Mouse (Mus musculus): ENCODE data around the gene AA986860. TPM values are rescaled to one million over a fixed set of nuclear protein-coding genes. Genes with fewer than 3 reads are reported as not detected.

Gene AA986860
- polyA plus RNA-seq, 1 experiment from 2014 or later = 0.71 TPM

GRCm38 (mm10) chr1:130738551-130739106 lies 6.9 kb downstream of the AA986860 start:
- Histone ChIP-seq H3K4me2 (replicated peaks) (no peak overlapping the region), H3K27me3 (no peaks in the 10 kb centered on the region), H3K9ac (replicated peaks) (no peak overlapping the region), H3K36me3 (no peaks in the 10 kb centered on the region), H3K27ac (no peak overlapping the region), H3K9me3 (no peaks in the 10 kb centered on the region), H3K4me3 (replicated peaks) (no peak overlapping the region), H3K4me1 (replicated peaks) (0 out of 2 replicates have a peak, but pooled peaks cover 3% of the 10 kb centered on the region)
- no peak for ATAC-seq
- WGBS = 90% methylated on average over 3 of the region's 3 CpGs

GRCm38 (mm10) chr1:130739636-130740035 lies 7.9 kb downstream of the AA986860 start:
- ATAC-seq = no peak
- H3K9me3 ChIP-seq = no peaks in the 10 kb centered on the region
- no peak overlapping the region for H3K4me3 ChIP-seq (replicated peaks)
- H3K4me1 ChIP-seq (replicated peaks) = 0 out of 2 replicates have a peak, but pooled peaks cover 3% of the 10 kb centered on the region
- H3K9ac ChIP-seq (replicated peaks) = no peak overlapping the region
- H3K36me3 ChIP-seq = no peaks in the 10 kb centered on the region
- no peaks in the 10 kb centered on the region for H3K27me3 ChIP-seq
- WGBS = 76% methylated on average over 3 of the region's 3 CpGs
- no peak overlapping the region for H3K4me2 ChIP-seq (replicated peaks)
- no peak overlapping the region for H3K27ac ChIP-seq

- no peak for ATAC-seq
- 79% methylated on average over 4 of the region's 4 CpGs for WGBS
- Histone ChIP-seq H3K9me3 (no peaks in the 10 kb centered on the region), H3K4me1 (replicated peaks) (0 out of 2 replicates have a peak, but pooled peaks cover 3% of the 10 kb centered on the region), H3K4me3 (replicated peaks) (no peak overlapping the region), H3K9ac (replicated peaks) (no peak overlapping the region), H3K27ac (no peak overlapping the region), H3K4me2 (replicated peaks) (no peak overlapping the region), H3K36me3 (no peaks in the 10 kb centered on the region), H3K27me3 (no peaks in the 10 kb centered on the region)
Measured at GRCm38 (mm10) chr1:130740227-130740648, 8.5 kb downstream of the AA986860 start.

GRCm38 (mm10) chr1:130740781-130741720 lies 9.3 kb downstream of the AA986860 start:
- 65% methylated on average over 15 of the region's 15 CpGs for WGBS
- H3K9me3 ChIP-seq = no peaks in the 10 kb centered on the region
- no peaks in the 10 kb centered on the region for H3K27me3 ChIP-seq
- H3K4me2 ChIP-seq (replicated peaks) = no peak overlapping the region
- H3K27ac ChIP-seq = no peak overlapping the region
- no peaks in the 10 kb centered on the region for H3K36me3 ChIP-seq
- no peak for ATAC-seq
- H3K9ac ChIP-seq (replicated peaks) = no peak overlapping the region
- no peak overlapping the region for H3K4me3 ChIP-seq (replicated peaks)
- H3K4me1 ChIP-seq (replicated peaks) = 0 out of 2 replicates have a peak, but pooled peaks cover 3% of the 10 kb centered on the region

- no peak for ATAC-seq
- no peaks in the 10 kb centered on the region for H3K27me3 ChIP-seq
- WGBS = 81% methylated on average over 7 of the region's 7 CpGs
Measured at GRCm38 (mm10) chr1:130742201-130742600, 10.4 kb downstream of the AA986860 start.

GRCm38 (mm10) chr1:130743775-130744174 lies 12.0 kb downstream of the AA986860 start:
- no peak overlapping the region for H3K4me3 ChIP-seq (replicated peaks)
- WGBS = 100% methylated on average over 1 of the region's 1 CpGs
- H3K9ac ChIP-seq (replicated peaks) = no peak overlapping the region
- no peaks in the 10 kb centered on the region for H3K4me1 ChIP-seq (replicated peaks)
- no peaks in the 10 kb centered on the region for H3K36me3 ChIP-seq
- no peaks in the 10 kb centered on the region for H3K27me3 ChIP-seq
- H3K4me2 ChIP-seq (replicated peaks) = no peak overlapping the region
- no peak overlapping the region for H3K27ac ChIP-seq
- H3K9me3 ChIP-seq = no peaks in the 10 kb centered on the region
- no peak for ATAC-seq

More at GRCm38 (mm10) chr1:130742201-130742600, 10.4 kb downstream of the AA986860 start:
- H3K9me3 ChIP-seq = no peaks in the 10 kb centered on the region
- H3K36me3 ChIP-seq = no peaks in the 10 kb centered on the region
- no peak overlapping the region for H3K4me3 ChIP-seq (replicated peaks)
- no peak overlapping the region for H3K9ac ChIP-seq (replicated peaks)
- H3K27ac ChIP-seq = no peak overlapping the region
- no peak overlapping the region for H3K4me2 ChIP-seq (replicated peaks)
- 0 out of 2 replicates have a peak, but pooled peaks cover 3% of the 10 kb centered on the region for H3K4me1 ChIP-seq (replicated peaks)

- 85% methylated on average over 2 of the region's 2 CpGs for WGBS
Measured at GRCm38 (mm10) chr1:130744217-130744616, 12.4 kb downstream of the AA986860 start.

GRCm38 (mm10) chr1:130744961-130745360 lies 13.2 kb downstream of the AA986860 start:
- 88% methylated on average over 5 of the region's 5 CpGs for WGBS
- Histone ChIP-seq H3K9ac (replicated peaks) (no peak overlapping the region), H3K27me3 (no peaks in the 10 kb centered on the region), H3K9me3 (no peaks in the 10 kb centered on the region), H3K4me1 (replicated peaks) (no peaks in the 10 kb centered on the region), H3K4me2 (replicated peaks) (no peak overlapping the region), H3K36me3 (no peaks in the 10 kb centered on the region), H3K27ac (no peak overlapping the region), H3K4me3 (replicated peaks) (no peak overlapping the region)
- no peak for ATAC-seq

More at GRCm38 (mm10) chr1:130744217-130744616, 12.4 kb downstream of the AA986860 start:
- ATAC-seq = no peak
- Histone ChIP-seq H3K27ac (no peak overlapping the region), H3K36me3 (no peaks in the 10 kb centered on the region), H3K4me1 (replicated peaks) (no peaks in the 10 kb centered on the region), H3K4me3 (replicated peaks) (no peak overlapping the region), H3K27me3 (no peaks in the 10 kb centered on the region), H3K4me2 (replicated peaks) (no peak overlapping the region), H3K9me3 (no peaks in the 10 kb centered on the region), H3K9ac (replicated peaks) (no peak overlapping the region)

- ATAC-seq = no peak
- Histone ChIP-seq H3K4me2 (replicated peaks) (no peak overlapping the region), H3K9ac (replicated peaks) (no peak overlapping the region), H3K27ac (no peak overlapping the region), H3K4me1 (replicated peaks) (no peaks in the 10 kb centered on the region), H3K4me3 (replicated peaks) (no peak overlapping the region), H3K36me3 (no peaks in the 10 kb centered on the region), H3K27me3 (no peaks in the 10 kb centered on the region), H3K9me3 (no peaks in the 10 kb centered on the region)
- 96% methylated on average over 3 of the region's 3 CpGs for WGBS
Measured at GRCm38 (mm10) chr1:130745591-130745990, 13.8 kb downstream of the AA986860 start.

- Histone ChIP-seq H3K27me3 (no peaks in the 10 kb centered on the region), H3K4me3 (replicated peaks) (no peak overlapping the region), H3K9me3 (no peaks in the 10 kb centered on the region), H3K4me1 (replicated peaks) (no peaks in the 10 kb centered on the region), H3K36me3 (no peaks in the 10 kb centered on the region), H3K27ac (no peak overlapping the region), H3K4me2 (replicated peaks) (no peak overlapping the region), H3K9ac (replicated peaks) (no peak overlapping the region)
- ATAC-seq = no peak
- WGBS = 91% methylated on average over 3 of the region's 3 CpGs
Measured at GRCm38 (mm10) chr1:130746819-130747218, 15.0 kb downstream of the AA986860 start.

- no peak for ATAC-seq
- whole genome bisulfite sequencing = 90% methylated on average over 9 of the region's 9 CpGs
Measured at GRCm38 (mm10) chr1:130759689-130760088, 27.9 kb downstream of the AA986860 start.

GRCm38 (mm10) chr1:130761597-130761996 lies 29.8 kb downstream of the AA986860 start:
- Histone ChIP-seq H3K4me3 (replicated peaks) (no peak overlapping the region), H3K4me2 (replicated peaks) (no peak overlapping the region)
- 91% methylated on average over 1 of the region's 1 CpGs for WGBS

More at GRCm38 (mm10) chr1:130759689-130760088, 27.9 kb downstream of the AA986860 start:
- Histone ChIP-seq H3K9ac (replicated peaks) (no peak overlapping the region), H3K4me3 (replicated peaks) (no peak overlapping the region), H3K27ac (no peak overlapping the region), H3K4me2 (replicated peaks) (no peak overlapping the region), H3K36me3 (no peaks in the 10 kb centered on the region), H3K9me3 (no peaks in the 10 kb centered on the region), H3K4me1 (replicated peaks) (no peaks in the 10 kb centered on the region), H3K27me3 (no peaks in the 10 kb centered on the region)

More at GRCm38 (mm10) chr1:130761597-130761996, 29.8 kb downstream of the AA986860 start:
- Histone ChIP-seq H3K27me3 (no peaks in the 10 kb centered on the region), H3K9me3 (no peaks in the 10 kb centered on the region), H3K36me3 (no peaks in the 10 kb centered on the region), H3K27ac (no peak overlapping the region), H3K4me1 (replicated peaks) (no peaks in the 10 kb centered on the region), H3K9ac (replicated peaks) (no peak overlapping the region)
- no peak for ATAC-seq

All from midbrain, embryonic 13.5 days (tissue).